Mouse (Mus musculus): Measurements from ENCODE around the gene Rhbg.

Rhbg gene

DNA sequence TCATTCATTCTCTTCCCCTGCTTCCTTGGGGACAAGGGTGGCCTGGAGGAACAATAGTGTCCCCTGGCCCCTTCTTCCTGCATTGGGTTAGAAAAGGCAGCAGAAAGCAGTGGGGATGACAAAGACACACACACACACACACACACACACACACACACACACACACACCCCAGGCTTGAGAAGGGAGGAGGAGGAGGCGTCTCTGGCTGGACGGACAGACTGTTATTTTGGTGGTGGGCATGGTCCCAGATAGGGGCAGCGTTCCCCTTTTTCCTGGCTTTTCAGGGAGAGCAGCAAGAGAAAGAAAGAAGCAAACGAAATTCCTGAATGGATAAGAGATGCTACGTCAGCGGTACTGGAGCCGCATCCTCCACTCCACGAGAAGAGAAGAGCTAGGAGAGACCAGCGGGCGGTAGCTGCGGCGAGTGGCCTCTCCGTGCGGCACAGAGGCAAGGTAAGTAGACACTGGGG, 47.6 kb downstream of the Rhbg start:
- DNase-seq: no peak

DNA sequence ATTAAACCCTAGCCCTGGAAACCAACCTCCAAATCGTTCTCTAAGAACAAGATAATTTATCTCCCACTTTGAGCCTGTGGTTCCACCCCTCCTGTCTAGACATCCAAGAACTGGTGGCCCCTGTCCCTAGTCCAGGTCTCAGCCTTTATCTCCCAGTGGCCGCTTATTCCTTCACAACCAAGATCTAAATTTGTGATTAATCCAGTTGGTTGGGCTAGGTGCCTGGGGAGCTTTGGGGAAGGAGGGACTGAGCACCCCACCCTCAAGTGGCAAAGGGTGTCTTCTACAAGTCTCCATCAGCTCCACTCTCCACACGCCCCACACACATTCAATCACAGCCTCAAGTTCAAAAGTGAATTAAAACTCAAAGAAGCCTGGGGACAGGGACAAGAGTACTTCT, 48.0 kb downstream of the Rhbg start:
- no peak for DNase-seq

DNA sequence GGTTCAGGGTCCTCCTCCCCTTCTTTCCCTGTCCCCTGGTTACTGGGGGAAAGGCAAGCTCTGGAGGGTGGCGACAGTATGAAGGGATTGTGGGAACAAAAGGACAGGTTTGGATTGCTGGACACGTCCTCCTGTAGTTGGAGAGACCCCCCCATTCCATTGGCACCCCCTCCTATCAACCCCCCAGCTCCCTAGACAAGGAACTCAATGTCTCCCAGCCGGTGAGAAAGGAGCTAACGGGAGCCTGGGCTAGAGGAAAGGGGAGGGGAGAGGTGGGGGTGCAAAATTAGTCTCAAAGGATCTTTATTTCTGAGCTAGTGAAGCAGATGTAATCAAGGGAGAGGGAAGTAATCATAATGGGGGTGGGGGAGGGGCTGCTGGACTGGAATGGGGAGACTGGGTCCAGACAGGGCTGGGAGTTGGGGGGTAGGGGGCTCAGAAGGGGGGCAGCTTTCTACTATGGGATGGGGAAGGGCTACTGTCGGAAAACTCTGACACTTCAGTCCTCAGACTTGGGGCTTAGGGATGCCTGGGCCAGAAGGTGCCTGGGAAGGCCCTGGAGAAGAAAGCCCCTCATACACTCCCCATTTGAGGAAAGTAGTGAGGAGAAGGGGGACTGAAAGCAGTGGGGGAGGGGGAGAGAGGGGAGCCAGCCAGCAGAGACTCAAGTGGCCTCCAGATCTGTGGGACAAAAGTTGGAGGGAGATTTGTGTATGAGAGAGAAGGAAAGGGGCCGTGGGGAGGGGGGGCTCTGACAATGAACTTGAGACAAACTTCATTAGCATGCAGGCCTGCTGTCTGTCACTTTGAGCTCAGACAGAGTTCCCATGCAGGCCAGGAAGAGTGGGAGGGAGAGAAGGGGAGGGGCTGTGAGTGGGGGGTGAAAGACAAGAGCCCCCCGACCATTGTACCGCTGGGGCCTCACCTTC, 48.7 kb downstream of the Rhbg start:
- DNase-seq: no peak

DNA sequence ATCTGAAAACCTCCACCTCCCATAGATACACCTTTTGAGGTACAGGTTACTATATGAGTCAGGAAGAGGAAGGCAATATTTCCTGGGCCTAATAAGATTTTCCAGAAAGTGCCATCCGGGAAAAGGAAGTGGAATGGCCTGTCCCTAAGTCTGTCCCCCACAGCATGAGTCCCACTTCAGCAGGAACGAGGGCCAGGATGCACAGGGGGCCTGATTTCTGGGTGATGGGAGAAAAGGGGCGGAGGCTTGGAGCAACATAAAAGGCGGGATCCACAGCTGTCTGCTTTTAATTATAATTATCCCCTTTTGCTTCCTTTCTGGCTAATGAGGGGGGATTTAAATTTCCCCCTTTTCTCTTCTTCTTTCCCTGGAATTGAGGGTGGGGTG, 49.3 kb downstream of the Rhbg start:
- DNase-seq: no peak

DNA sequence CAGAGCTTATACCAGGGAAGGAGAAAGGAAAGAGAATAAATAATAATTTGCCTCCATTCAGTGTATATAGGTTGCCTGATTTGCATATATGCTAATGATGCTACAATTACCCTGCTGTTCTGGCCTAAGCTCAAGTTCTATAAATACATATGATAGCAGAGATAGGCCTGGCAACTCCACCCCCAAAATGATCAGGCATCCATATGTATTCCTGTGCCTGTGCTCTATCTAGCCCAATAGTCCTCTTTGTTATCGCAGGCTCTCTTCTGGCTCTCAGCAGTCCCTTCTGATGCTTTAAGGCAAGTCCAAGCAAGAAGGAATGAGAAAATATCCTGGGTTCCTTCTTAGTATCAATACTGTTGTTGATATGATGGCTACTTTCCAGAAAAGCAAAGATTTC, 49.8 kb downstream of the Rhbg start:
- no peak for DNase-seq

DNA sequence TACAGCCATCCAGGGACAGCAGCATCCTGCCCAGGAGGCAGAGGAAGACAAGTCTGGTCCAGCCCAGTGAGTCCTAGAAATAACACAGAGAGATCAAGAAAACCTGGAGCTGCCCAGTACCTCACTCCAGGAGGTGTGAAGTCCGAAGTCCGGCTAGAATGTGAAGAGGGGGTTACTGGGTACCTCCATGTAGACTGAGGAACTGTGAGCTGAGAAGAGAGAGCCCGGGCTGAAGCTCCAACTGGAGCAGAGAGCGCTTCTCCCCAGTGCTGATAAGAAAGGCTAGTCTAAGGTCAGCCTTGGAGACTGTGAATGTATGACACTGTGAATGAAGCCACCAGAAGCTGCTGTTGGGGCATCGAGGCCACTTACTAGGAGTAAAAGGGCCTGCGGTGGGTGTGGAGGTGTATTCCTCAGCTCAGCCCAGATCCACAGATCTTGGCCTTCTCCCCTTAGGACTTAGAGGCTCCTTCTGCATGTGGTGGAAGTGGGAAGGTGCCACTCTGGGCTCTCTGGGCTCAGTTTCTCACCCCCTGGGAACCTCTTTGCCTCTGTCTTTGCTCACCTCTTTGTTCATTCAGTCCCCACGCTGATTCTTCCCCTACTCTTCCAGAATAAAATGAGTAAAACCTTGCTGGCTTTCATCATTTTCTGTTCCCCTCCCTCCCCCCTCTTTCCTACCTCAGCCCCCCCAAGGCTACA, 50.4 kb downstream of the Rhbg start:
- no peak for DNase-seq

DNA sequence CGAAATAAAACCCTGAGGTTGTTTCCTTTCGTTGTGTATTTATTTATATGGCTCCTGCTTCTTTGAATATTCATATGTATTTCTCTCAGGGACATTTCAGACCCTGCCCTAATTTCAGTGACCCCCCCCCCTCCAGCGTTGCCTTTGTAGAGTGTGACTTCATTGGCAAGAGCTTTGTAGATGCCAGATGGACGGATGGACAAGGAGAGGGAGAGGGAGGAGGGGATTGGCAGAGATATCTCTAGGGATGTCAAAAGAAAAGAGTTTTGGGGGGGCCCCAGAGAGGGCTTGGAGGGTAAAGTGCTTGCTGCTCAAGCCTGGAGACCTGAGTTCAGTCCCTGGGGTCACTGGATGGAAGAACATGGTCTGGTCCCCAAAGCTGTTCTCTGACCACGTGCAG, 51.1 kb downstream of the Rhbg start:
- no peak for DNase-seq

DNA sequence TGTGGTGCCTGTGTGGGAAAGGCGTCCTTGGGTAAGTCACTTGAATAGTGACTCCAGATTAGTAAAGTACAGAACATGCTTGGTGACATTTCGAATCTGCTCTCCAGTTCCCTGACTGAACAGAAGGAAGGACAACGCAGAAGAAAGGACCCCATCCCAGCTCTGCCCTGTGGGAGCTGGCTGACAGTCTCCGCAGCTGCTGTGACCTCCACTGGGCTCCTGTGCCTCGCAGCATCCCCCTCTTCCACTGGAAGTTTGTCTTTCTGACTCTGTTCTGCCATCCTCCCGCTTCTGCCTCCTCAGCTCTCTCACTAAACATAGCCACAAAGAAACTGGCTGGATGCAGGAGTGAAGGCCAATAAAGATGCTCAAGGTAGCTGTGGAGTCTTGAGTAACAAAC, 51.5 kb downstream of the Rhbg start:
- DNase-seq: no peak

DNA sequence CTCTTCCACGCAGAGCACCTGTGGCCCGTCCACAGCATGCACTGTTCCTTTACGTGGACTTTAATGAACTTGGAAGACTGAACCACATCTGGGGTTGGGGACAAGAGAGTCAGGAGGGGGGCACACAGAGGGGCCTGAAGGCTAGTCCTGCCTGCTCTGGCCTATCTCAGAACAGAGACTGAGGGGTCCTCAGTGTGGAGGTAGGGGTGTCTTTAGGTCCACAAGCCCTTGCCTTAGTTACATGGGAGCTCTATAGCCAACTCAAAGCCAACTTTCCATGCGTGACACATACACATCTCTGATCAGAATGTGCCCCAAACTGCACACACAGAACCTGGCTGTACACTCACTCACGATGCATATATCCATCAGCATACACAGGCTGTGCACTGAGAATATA, 52.9 kb downstream of the Rhbg start:
- no peak for DNase-seq

DNA sequence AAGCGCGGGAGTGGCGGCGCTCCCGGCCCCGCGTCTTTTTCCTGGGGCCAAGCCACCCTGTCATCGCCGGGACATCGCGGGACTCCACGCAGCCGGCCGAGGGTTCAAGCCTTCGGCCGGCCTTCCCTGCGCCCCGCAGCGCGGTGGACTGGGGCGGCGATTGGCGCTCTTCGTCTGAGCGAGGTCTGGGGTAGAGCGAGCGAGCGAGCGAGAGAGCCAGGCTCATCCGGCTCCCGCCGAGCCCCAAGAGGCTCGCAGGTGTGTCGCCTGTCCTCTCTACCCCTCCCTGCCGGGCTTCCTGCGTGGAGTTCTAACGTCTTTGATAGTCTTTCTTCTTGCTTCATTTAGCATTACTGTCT, 53.6 kb downstream of the Rhbg start:
- DNase-seq: no peak

DNA sequence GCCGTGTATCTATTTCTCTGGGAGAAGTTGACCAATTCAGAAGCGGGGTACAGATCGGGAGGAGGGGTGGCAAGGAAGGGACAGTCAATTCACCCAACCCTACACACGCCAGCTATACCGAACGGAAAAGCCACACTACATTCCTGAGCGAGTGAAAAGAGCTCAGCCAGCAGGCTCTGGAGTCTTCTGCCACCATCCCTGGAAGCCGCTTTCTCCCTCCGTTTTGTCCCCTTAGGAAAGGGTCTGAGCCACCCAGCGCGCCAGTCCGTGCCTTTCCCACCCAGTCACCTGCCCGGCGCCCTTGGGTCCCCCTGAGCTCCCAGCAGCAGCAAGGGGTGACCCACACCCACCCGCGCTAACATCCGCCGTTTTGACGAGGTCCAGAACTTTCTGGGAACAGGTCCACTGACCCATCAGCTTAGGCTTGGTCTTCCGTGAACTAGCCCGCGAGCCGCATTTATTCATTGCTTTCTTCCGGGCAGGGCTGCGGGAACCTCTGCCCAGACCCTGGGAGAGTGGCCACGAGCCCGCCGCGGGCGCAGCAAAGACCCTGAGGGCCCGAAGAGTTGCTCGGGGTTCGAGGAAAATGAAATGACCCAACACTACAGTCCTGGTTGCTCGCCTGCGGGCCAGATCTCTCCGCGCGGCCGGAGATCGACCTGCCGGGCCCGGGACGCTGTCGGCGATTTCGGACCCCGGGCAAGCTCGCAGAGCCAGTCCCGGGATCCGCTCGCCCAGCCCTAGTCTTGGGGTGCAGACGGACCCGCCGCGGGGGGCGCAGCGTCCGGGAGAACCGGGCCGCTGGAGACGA, 54.1 kb downstream of the Rhbg start:
- DNase-seq: no peak

DNA sequence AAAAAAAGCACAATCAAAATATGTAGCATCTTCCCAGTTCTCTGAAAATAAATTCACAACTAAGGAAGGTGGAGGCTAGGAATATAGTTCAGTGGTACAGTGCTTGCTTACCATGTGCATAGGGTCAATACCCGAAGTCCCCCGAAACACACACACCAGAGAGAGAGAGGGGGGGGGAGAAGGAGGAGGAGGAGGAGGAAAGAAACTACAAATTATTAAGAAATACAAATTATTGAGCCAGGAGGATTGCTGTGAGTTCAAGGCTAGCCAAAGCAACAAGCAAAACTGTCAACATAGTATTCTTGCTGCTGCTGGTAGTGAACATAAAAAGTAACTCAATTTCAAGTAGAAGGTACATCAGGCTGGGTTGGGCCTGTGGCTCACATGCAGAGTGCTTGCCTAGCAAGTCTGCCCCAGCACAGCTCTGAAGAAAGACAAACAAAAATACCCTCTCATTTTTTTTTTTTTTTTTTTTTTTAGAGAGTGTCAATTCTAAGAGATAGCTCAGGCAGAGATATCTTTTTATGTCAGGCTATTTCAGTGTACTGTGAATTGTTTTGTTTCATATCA, 54.9 kb downstream of the Rhbg start:
- no peak for DNase-seq

DNA sequence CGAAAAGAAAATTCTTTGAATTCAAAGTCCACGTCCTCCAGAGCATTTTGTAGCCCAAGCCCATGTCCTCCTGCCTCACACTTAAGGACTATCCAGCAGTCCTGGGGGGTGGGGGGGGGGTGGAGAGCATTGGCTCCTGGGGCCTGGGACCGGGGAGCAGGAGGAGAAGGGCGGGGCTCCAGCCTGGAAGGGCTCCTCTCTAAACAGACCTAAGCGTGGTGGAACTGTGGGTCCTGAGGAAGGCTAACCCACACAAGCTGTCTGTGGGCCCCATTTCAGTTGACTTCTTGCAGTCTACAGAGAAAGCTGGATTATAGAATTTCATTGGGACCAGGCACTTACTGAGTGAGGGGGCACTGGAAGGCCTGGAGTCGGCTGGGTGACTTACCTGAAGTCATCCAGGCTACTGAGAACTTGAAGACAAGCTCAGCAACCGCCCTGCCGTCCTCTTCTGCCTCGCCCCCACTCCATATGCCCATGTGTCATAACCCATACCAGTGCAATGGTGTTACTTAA, 55.9 kb downstream of the Rhbg start:
- no peak for DNase-seq

DNA sequence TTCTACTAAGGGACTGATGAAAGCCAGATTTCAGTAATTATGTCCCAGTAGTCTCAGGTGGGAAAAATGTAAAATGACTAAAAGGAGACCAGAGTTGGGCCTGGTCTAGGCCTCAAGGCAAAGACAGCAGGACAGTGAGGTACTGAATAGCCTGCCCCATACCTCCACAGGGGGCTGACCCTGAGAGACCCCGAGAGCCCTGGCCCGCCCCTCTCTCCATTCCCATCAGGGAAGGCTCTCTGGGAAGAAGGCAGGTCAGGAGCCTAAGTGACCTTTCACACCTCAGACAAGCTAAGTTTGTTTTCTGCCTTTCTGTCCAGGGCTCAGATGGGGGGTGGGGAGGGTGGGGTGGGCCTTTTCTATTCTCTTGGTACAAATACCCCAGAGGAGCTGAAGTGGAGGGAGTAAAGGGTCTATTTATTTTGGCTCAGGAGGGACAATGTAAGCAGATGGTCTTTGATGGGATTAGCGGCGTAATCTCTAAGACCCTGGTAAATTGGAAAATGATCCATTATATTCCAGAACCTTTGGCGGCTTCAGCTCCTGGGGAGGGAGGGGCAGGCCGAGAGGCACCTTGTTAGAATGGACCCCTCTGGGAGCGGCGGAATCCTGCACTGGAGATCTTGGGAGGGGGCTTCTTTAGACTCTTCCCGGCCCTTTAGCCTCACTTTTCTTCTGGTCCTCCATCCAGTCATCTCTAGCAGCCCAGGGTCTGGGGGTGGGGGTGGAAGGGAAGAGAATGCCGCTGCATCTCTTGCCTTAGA, 56.6 kb downstream of the Rhbg start:
- no peak for DNase-seq

Data from kidney, adult 11 months (tissue).